Mouse (Mus musculus) testis, adult 2 months (tissue): Measurements from ENCODE around the gene 4930503B20Rik.

Experiments used
- CTCF ChIP-seq: fragments of 200-500 bp; IDR thresholded peaks from 2 replicates; pipeline ENCODE4 v1.5.1; 2012; ENCODE audit warnings: low read depth, mild to moderate bottlenecking, inconsistent platforms, low read length, moderate library complexity; ENCODE audit not compliant: control insufficient read depth, insufficient read depth, insufficient replicate concordance
- POLR2A ChIP-seq: fragments of 200-500 bp; IDR thresholded peaks from 2 replicates; pipeline ENCODE4 v1.6.1; 2012; ENCODE audit warnings: low read depth, mild to moderate bottlenecking, inconsistent platforms, low read length, moderate library complexity; ENCODE audit not compliant: control insufficient read depth

GRCm38 (mm10) chr3:146658061-146658639 is 7.0 kb upstream of the 4930503B20Rik start:
- TF ChIP-seq POLR2A (no peak), CTCF (no peak)
